Mouse (Mus musculus) gastrocnemius, adult 2 months (tissue): ENCODE results near the gene Slc15a2. TPM values are rescaled to one million over a fixed set of nuclear protein-coding genes. Genes with fewer than 3 reads are reported as not detected.
A peak's percentile ranks its signal among the peaks of the same experiment; 100 is the strongest.

ENCODE experiments used
- DNase-seq: peaks from one replicate; pipeline ENCODE4 v3.0.0; 2022
- H3K27ac ChIP-seq: fragments of 200-600 bp; 2 replicates; pipeline ENCODE4 v1.8.1; 2022; ENCODE audit warnings: mild to moderate bottlenecking
- H3K4me3 ChIP-seq: fragments of 200-600 bp; 2 replicates; pipeline ENCODE4 v1.8.1; 2022; ENCODE audit warnings: mild to moderate bottlenecking, moderate library complexity
- CTCF ChIP-seq: fragments of 200-600 bp; IDR thresholded peaks from 2 replicates; pipeline ENCODE4 v1.8.1; 2022; ENCODE audit warnings: antibody characterized with exemption, mild to moderate bottlenecking, moderate library complexity
- intact Hi-C: fragments of 180-260 bp; cut with DNase I; formaldehyde crosslinking; loops from one replicate; pipeline ENCODE4 v1.15.1; 2025
- long read RNA-seq, 2 experiments: library from polyadenylated mRNA; stranded (forward); transcript quantifications; one replicate each; pipeline ENCODE4 v2.0.0; 2021
- total RNA-seq, 2 experiments: library from RNA; stranded (reverse); gene quantifications; 2 replicates each; pipeline ENCODE4 v1.2.3; 2021

Slc15a2 gene
- 1 to 10 TPM; 2.3 to 3.8 TPM for total RNA-seq
- long read RNA-seq, experiment 1, partial matches to known transcripts: 1 of 7 reads
- long read RNA-seq, experiment 1, other reads (novel, unspliced or antisense): 5 of 7 reads
- long read RNA-seq, experiment 2, partial matches to known transcripts: 1 of 2 reads
- long read RNA-seq, experiment 2, other reads (novel, unspliced or antisense): 1 of 2 reads

- intact Hi-C loops: no loop called here
- Histone ChIP-seq H3K4me3 (no peak within 1 kb of the TSS; the same call in 1 of the 2 replicates), H3K27ac (no peak within 1 kb of the TSS)
- TF ChIP-seq CTCF: no peak
- DNase-seq: no peak
Measured at GRCm38 (mm10) chr16:36784594-36785313, at the start of gene Slc15a2. Gene Slc15a2, minus strand, starts transcription at chr16:36784962.

GRCm38 (mm10) chr16:36828820-36829219, 44.1 kb upstream of the Slc15a2 start:
- no peak for TF ChIP-seq CTCF
- intact Hi-C loops: loop anchor here (5.0 kb wide), 1 partner anchor 183 kb away; the partner anchor contains the start of gene Polq

GRCm38 (mm10) chr16:36828054-36828786, 43.5 kb upstream of the Slc15a2 start, which contains the start of gene Iqcb1:
Gene Iqcb1, plus strand, starts transcription at chr16:36828385.
- intact Hi-C loops: loop anchor here (5.0 kb wide), 1 partner anchor 184 kb away; the partner anchor contains the start of gene Polq
- peak within 1 kb of the TSS; percentile 79 for H3K4me3 ChIP-seq

More at GRCm38 (mm10) chr16:36828820-36829219, 44.1 kb upstream of the Slc15a2 start:
- peak overlapping the region; percentile 79 for H3K4me3 ChIP-seq
- H3K27ac ChIP-seq: peak overlapping the region; percentile 78
- DNase-seq: no peak

GRCm38 (mm10) chr16:36827611-36828053, 42.9 kb upstream of the Slc15a2 start:
- TF ChIP-seq CTCF: no peak
- DNase-seq: no peak
- H3K4me3 ChIP-seq: peak overlapping the region; percentile 79
- intact Hi-C loops: loop anchor here (5.0 kb wide), 1 partner anchor 185 kb away; the partner anchor contains the start of gene Polq
- H3K27ac ChIP-seq: peak overlapping the region; percentile 78; the same call in 1 of the 2 replicates

More at GRCm38 (mm10) chr16:36828054-36828786, 43.5 kb upstream of the Slc15a2 start, which contains the start of gene Iqcb1:
- TF ChIP-seq CTCF: no peak
- H3K27ac ChIP-seq: peak within 1 kb of the TSS; percentile 78
- peak; percentile 89 for DNase-seq

GRCm38 (mm10) chr16:36821474-36821873, 36.7 kb upstream of the Slc15a2 start:
- no peak overlapping the region for H3K4me3 ChIP-seq
- no peak overlapping the region for H3K27ac ChIP-seq
- no peak for DNase-seq
- no peak for TF ChIP-seq CTCF
- intact Hi-C loops: no loop called here

GRCm38 (mm10) chr16:36820747-36821146, 36.0 kb upstream of the Slc15a2 start:
- no peak overlapping the region for H3K4me3 ChIP-seq
- no peak overlapping the region for H3K27ac ChIP-seq
- no peak for TF ChIP-seq CTCF
- intact Hi-C loops: no loop called here
- DNase-seq: no peak

- intact Hi-C loops: no loop called here
- TF ChIP-seq CTCF: no peak
- DNase-seq: no peak
- H3K4me3 ChIP-seq: no peak overlapping the region
- H3K27ac ChIP-seq: no peak overlapping the region
Measured at GRCm38 (mm10) chr16:36820016-36820415, 35.3 kb upstream of the Slc15a2 start.

GRCm38 (mm10) chr16:36817321-36817926, 32.7 kb upstream of the Slc15a2 start:
- peak; percentile 70 for DNase-seq
- Histone ChIP-seq H3K27ac (no peak overlapping the region), H3K4me3 (no peak overlapping the region)
- intact Hi-C loops: loop anchor here (2.0 to 10.0 kb wide), 2 partner anchors 93 to 345 kb away; no protein-coding TSS in a partner anchor
- TF ChIP-seq CTCF: peak; percentile 82

GRCm38 (mm10) chr16:36816916-36817315, 32.2 kb upstream of the Slc15a2 start:
- no peak for TF ChIP-seq CTCF
- DNase-seq: no peak
- intact Hi-C loops: loop anchor here (2.0 to 10.0 kb wide), 2 partner anchors 92 to 344 kb away; no protein-coding TSS in a partner anchor
- no peak overlapping the region for H3K4me3 ChIP-seq
- no peak overlapping the region for H3K27ac ChIP-seq

- intact Hi-C loops: loop anchor here (10.0 kb wide), 1 partner anchor 89 kb away; no protein-coding TSS in a partner anchor
- no peak overlapping the region for H3K27ac ChIP-seq
- TF ChIP-seq CTCF: no peak
- no peak for DNase-seq
- H3K4me3 ChIP-seq: no peak overlapping the region
Measured at GRCm38 (mm10) chr16:36813680-36814079, 28.9 kb upstream of the Slc15a2 start.

- H3K4me3 ChIP-seq: no peak overlapping the region
- DNase-seq: no peak
- no peak overlapping the region for H3K27ac ChIP-seq
- TF ChIP-seq CTCF: no peak
- intact Hi-C loops: no loop called here
Measured at GRCm38 (mm10) chr16:36808616-36809015, 23.9 kb upstream of the Slc15a2 start.

- no peak for DNase-seq
- peak; percentile 30 for TF ChIP-seq CTCF
- intact Hi-C loops: no loop called here
- no peak overlapping the region for H3K27ac ChIP-seq
- no peak overlapping the region for H3K4me3 ChIP-seq
Measured at GRCm38 (mm10) chr16:36802361-36802760, 17.6 kb upstream of the Slc15a2 start.
